Mouse (Mus musculus): ENCODE measurements around the gene Hp.

DNA sequence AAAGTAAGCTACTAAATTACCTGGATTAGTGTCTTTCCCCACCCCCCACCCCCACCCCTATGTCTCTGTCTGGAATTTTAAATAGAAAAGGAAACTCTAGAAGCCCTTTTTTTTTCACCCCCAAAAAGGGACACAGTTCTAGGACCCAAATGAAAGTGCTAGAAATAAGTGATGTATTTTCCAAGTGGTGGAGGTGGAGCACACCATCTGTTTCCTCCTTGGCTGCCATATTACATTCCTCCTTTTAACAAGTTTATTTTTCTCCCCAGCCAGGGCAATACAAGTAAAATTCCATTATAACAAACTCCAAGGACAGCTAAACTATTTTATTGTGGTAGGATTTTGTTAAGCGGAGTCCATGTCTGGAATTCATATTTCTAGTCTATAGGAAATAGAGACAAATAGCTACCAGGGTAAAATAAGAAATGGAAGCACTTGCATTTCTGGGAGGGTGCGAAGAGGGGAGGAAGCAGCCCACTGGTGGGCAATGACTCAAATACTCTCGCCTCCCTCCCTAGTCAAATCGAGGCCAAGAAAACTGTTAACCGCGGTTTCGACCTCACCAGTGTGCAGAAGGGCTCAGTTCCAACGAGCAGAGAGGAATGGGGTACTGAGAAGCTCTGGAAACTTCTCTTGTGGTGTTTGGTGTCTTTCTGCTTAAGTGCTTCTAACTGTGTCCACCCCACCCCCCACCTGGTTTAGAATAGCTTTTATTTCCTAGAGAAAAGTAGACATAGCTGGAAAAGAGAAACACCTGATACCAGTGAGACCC is 36.0 kb downstream of the Hp start:
- no peak for TF ChIP-seq POLR2A (IDR thresholded peaks at IDR 0.05; ENCODE audit: control insufficient read depth, extremely low read depth, insufficient read depth, low read length, poor library complexity)
- no peak for TF ChIP-seq CTCF (IDR thresholded peaks at IDR 0.05; ENCODE audit: borderline replicate concordance, control insufficient read depth, extremely low read depth, insufficient read depth, low read length, poor library complexity)
